Mouse (Mus musculus) testis, adult 2 months (tissue): ENCODE results near the gene Xpo5.

ENCODE experiments used
- CTCF ChIP-seq: fragments of 200-500 bp; IDR thresholded peaks from 2 replicates; pipeline ENCODE4 v1.5.1; 2012; ENCODE audit warnings: low read depth, mild to moderate bottlenecking, inconsistent platforms, low read length, moderate library complexity; ENCODE audit not compliant: control insufficient read depth, insufficient read depth, insufficient replicate concordance
- POLR2A ChIP-seq: fragments of 200-500 bp; IDR thresholded peaks from 2 replicates; pipeline ENCODE4 v1.6.1; 2012; ENCODE audit warnings: low read depth, mild to moderate bottlenecking, inconsistent platforms, low read length, moderate library complexity; ENCODE audit not compliant: control insufficient read depth

DNA sequence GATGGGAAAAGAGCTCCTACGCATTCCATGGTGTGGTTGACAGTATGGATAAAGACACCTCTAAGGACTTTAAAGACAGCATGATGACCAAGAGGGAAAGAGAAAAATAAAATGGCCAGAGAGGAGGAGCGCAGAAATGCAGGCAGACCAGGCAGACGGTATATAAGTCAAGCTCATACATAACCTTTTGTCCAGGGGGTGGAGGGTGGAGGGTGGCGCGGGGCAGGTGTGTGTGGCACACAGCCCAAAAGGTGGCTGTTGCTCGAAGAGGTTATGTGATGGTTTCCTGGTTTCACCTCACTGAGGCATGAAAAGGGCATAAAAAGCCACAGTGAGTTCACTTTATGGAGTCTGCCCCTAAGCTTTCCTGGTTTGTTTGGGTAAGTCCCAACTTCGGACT lies 40.0 kb upstream of the Xpo5 start:
- TF ChIP-seq CTCF (no peak), POLR2A (no peak)
